Mouse (Mus musculus) limb, embryonic 10.5 days (tissue): ENCODE data around the gene Scn1b. TPM values are rescaled to one million over a fixed set of nuclear protein-coding genes. Genes with fewer than 3 reads are reported as not detected.

Experiments used
- DNase-seq: peaks from one replicate; pipeline ENCODE4 v3.0.0-alpha.2; 2017; ENCODE audit warnings: low spot score
- H3K27ac ChIP-seq: fragments of 300-500 bp; sonication (generic); 2 replicates; pipeline ENCODE4 v1.5.1; 2016; ENCODE audit warnings: mild to moderate bottlenecking
- H3K27me3 ChIP-seq: fragments of 300-500 bp; sonication (generic); 2 replicates; pipeline ENCODE4 v1.6.1; 2016; ENCODE audit warnings: low read depth, mild to moderate bottlenecking; ENCODE audit not compliant: poor library complexity, severe bottlenecking
- H3K36me3 ChIP-seq: fragments of 300-500 bp; sonication (generic); 2 replicates; pipeline ENCODE4 v1.6.1; 2016; ENCODE audit warnings: mild to moderate bottlenecking, moderate library complexity
- H3K4me1 ChIP-seq: fragments of 300-500 bp; sonication (generic); 2 replicates; pipeline ENCODE4 v1.6.1; 2016
- H3K4me3 ChIP-seq: fragments of 300-500 bp; sonication (generic); 2 replicates; pipeline ENCODE4 v1.5.1; 2016; ENCODE audit warnings: mild to moderate bottlenecking, moderate library complexity
- H3K9me3 ChIP-seq: fragments of 300-500 bp; sonication (generic); replicated peaks from 2 replicates; pipeline ENCODE4 v1.6.1; 2016; ENCODE audit warnings: mild to moderate bottlenecking
- WGBS: fragments of 180-500 bp; shearing (Covaris S2); methylation state at CpG from one replicate; pipeline ENCODE4 v1.1.7; 2016; 5-methylcytosine and 5-hydroxymethylcytosine counted together
- polyA plus RNA-seq: library from polyadenylated mRNA; unstranded; fragments of >200 nt; fragmentation: Nextera tagmentation; extraction: Ambion mirVana; gene quantifications from 2 replicates; pipeline ENCODE4 v1.2.1, GENCODE M21; 2016

Scn1b gene
- polyA plus RNA-seq, 1 experiment from 2014 or later, result 0.81 TPM

- Histone ChIP-seq H3K9me3 (no peaks in the 10 kb centered on the region), H3K27me3 (no peaks in the 10 kb centered on the region), H3K36me3 (peaks cover 78% of the 10 kb centered on the region), H3K4me3 (no peak overlapping the region), H3K27ac (no peak overlapping the region), H3K4me1 (peaks cover 29% of the 10 kb centered on the region)
- WGBS, result 96% methylated on average over 16 of the region's 16 CpGs
- DNase-seq, result no peak
Measured at GRCm38 (mm10) chr7:31144886-31145285, 18.1 kb upstream of the Scn1b start.

DNA sequence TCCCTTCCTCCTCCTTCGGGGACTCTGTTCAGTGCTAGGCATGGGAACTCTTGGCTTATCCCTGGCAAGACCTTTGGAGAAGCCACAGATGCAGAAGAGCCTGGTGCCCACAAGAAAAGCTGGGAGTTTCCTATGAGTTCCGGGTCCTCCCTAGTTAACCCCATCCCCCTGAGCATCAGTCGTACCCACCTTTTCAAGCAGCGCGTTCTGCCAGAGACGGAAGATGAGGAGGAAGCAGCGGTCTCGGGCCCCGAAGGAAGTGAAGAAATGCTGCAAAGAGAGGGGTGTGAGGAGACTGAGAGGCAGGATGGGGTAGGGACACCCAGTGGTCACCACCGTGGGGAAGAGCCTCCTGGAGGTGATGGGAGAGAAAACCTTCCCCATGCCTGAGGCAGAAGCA lies 14.1 kb upstream of the Scn1b start:
- no peak for DNase-seq
- H3K27ac ChIP-seq, result no peak overlapping the region
- no peaks in the 10 kb centered on the region for H3K4me1 ChIP-seq
- H3K36me3 ChIP-seq, result peaks cover 98% of the 10 kb centered on the region
- WGBS, result 94% methylated on average over 10 of the region's 10 CpGs
- no peak overlapping the region for H3K4me3 ChIP-seq
- no peaks in the 10 kb centered on the region for H3K9me3 ChIP-seq
- no peaks in the 10 kb centered on the region for H3K27me3 ChIP-seq

GRCm38 (mm10) chr7:31140302-31140701 lies 13.5 kb upstream of the Scn1b start:
- WGBS, result 90% methylated on average over 4 of the region's 4 CpGs
- Histone ChIP-seq H3K27ac (no peak overlapping the region), H3K4me1 (no peaks in the 10 kb centered on the region), H3K4me3 (no peak overlapping the region), H3K27me3 (no peaks in the 10 kb centered on the region), H3K36me3 (peaks cover 98% of the 10 kb centered on the region), H3K9me3 (no peaks in the 10 kb centered on the region)
- no peak for DNase-seq

- Histone ChIP-seq H3K36me3 (peaks cover 98% of the 10 kb centered on the region), H3K27ac (no peak overlapping the region), H3K9me3 (no peaks in the 10 kb centered on the region), H3K4me3 (no peak overlapping the region), H3K27me3 (no peaks in the 10 kb centered on the region), H3K4me1 (no peaks in the 10 kb centered on the region)
- peak; percentile 57 for DNase-seq
- 68% methylated on average over 5 of the region's 5 CpGs for WGBS
Measured at GRCm38 (mm10) chr7:31139765-31140164, 13.0 kb upstream of the Scn1b start.

- Histone ChIP-seq H3K36me3 (peaks cover 100% of the 10 kb centered on the region), H3K27me3 (no peaks in the 10 kb centered on the region), H3K4me3 (no peak overlapping the region), H3K4me1 (no peaks in the 10 kb centered on the region), H3K27ac (no peak overlapping the region), H3K9me3 (no peaks in the 10 kb centered on the region)
- 96% methylated on average over 10 of the region's 10 CpGs for WGBS
- no peak for DNase-seq
Measured at GRCm38 (mm10) chr7:31135717-31136116, 8.9 kb upstream of the Scn1b start.

DNA sequence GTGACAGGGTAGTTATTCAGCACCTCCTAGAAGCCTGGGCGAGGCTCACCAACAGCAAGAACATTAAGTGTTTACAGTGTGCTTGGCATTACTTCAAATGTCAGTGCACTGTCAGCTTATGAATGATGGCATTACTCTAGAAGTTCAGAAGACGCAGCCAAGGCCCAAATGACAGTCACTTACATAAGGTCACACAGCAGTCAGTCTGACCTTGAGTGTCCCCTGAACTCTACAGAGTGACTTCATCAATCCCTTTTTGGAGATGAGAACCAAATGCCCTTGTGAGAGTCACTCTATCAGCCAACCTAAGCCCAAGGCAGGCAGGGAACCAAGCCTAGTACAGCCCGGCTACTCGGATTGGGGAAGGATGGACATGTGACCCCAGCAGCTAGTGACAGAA lies 5.1 kb upstream of the Scn1b start:
- Histone ChIP-seq H3K4me1 (peaks cover 14% of the 10 kb centered on the region), H3K27me3 (peaks cover 28% of the 10 kb centered on the region), H3K36me3 (peaks cover 89% of the 10 kb centered on the region), H3K4me3 (no peak overlapping the region), H3K27ac (no peak overlapping the region), H3K9me3 (no peaks in the 10 kb centered on the region)
- 95% methylated on average over 4 of the region's 4 CpGs for WGBS
- DNase-seq, result no peak

- peak; percentile 54 for DNase-seq
- 43% methylated on average over 4 of the region's 4 CpGs for WGBS
- Histone ChIP-seq H3K9me3 (no peaks in the 10 kb centered on the region), H3K4me3 (no peak overlapping the region), H3K27ac (no peak overlapping the region), H3K4me1 (peaks cover 23% of the 10 kb centered on the region), H3K27me3 (peaks cover 38% of the 10 kb centered on the region), H3K36me3 (peaks cover 79% of the 10 kb centered on the region)
Measured at GRCm38 (mm10) chr7:31130841-31131240, 4.0 kb upstream of the Scn1b start.

DNA sequence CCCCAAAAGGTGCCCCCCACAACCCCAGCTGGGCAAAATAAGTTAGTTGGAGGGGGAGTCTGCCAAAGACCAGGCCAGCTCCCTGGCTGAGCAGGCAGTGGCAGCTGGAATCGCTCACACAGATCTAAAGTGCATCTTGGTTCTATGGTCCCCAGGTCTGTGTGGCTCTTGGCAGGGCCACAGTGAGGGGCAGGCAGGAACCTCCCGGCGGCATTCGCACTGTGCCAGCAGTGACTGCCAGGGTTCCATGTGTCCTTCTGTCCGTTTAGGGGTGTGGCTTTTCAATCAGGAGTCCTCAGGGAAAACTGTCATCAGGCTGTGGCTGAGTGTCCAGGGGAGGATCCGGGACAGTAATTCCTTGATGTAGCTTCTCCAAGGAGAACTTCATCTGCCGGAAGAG lies 3.4 kb upstream of the Scn1b start:
- DNase-seq, result no peak
- Histone ChIP-seq H3K36me3 (peaks cover 72% of the 10 kb centered on the region), H3K4me1 (peaks cover 23% of the 10 kb centered on the region), H3K9me3 (no peaks in the 10 kb centered on the region), H3K4me3 (no peak overlapping the region), H3K27me3 (peaks cover 45% of the 10 kb centered on the region), H3K27ac (no peak overlapping the region)
- 94% methylated on average over 7 of the region's 7 CpGs for WGBS

DNA sequence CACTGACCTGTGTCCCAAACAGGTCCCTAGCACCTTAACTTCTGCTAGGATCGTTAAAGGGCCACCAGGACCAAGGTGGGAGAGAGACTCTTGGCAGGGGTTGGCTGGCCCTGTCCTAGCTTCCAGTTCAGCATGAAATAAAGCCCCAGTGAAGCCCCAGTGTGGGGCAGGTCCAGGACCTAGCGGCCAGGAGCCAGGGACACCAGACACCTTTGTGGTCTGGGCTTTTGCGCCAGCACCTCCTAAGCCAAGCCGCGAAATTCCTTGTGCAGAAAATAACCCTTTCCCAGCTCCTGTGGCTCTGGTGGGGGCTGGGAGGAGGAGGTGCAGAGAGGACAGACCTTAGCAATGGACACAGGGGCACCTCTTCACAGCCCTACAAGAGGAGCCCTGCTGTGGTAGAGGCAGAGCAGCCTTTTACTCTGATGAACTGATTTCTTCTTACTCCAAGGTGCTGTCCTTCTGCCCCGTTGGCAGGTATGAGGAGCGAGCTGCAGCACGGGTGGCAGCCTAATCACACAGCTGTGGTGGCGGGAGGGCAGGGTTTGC lies 1.4 kb upstream of the Scn1b start:
- Histone ChIP-seq H3K27ac (no peak overlapping the region), H3K4me3 (no peak overlapping the region), H3K4me1 (peaks cover 23% of the 10 kb centered on the region), H3K36me3 (peaks cover 53% of the 10 kb centered on the region), H3K27me3 (peaks cover 59% of the 10 kb centered on the region), H3K9me3 (no peaks in the 10 kb centered on the region)
- 58% methylated on average over 9 of the region's 9 CpGs for WGBS
- no peak for DNase-seq

DNA sequence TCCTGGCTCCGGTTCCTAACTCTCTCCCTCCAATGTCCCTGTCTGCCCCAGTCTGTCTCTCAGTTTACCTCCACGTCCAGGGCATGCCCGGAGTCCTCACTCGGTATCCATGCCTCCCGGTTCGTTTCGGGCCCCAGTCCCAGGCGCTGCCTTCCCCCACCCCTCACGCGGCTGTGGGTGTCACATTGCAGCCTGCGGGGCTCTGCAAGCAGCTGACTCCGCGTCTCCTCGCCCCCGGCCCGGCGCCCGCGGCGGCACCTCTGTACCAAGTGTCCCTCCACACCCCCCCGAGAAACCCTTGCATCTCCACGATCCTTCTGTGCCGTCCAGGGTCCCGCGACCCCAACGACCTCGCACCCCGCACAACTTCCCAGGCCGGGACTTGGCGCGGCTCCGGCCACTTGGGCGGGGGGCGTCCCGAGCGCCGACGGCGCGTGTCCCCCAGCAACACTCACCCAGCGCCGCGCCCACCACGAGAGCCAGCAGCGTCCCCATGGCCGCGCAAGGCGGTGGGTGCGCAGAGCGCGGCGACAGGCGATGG lies 522 bp downstream of the Scn1b start:
- Histone ChIP-seq H3K4me1 (peaks cover 23% of the 10 kb centered on the region), H3K9me3 (no peaks in the 10 kb centered on the region), H3K36me3 (peaks cover 33% of the 10 kb centered on the region), H3K27ac (peak overlapping the region; percentile 72), H3K4me3 (peak overlapping the region; percentile 68), H3K27me3 (peaks cover 61% of the 10 kb centered on the region)
- peak; percentile 55 for DNase-seq
- 1% methylated on average over 53 of the region's 53 CpGs for WGBS

- peaks cover 21% of the 10 kb centered on the region for H3K36me3 ChIP-seq
- H3K4me1 ChIP-seq, result peaks cover 23% of the 10 kb centered on the region
- DNase-seq, result no peak
- no peak overlapping the region for H3K4me3 ChIP-seq
- H3K9me3 ChIP-seq, result no peaks in the 10 kb centered on the region
- H3K27ac ChIP-seq, result no peak overlapping the region
- 83% methylated on average over 13 of the region's 13 CpGs for WGBS
- H3K27me3 ChIP-seq, result peaks cover 61% of the 10 kb centered on the region
Measured at GRCm38 (mm10) chr7:31125116-31125515, 1.7 kb downstream of the Scn1b start.

DNA sequence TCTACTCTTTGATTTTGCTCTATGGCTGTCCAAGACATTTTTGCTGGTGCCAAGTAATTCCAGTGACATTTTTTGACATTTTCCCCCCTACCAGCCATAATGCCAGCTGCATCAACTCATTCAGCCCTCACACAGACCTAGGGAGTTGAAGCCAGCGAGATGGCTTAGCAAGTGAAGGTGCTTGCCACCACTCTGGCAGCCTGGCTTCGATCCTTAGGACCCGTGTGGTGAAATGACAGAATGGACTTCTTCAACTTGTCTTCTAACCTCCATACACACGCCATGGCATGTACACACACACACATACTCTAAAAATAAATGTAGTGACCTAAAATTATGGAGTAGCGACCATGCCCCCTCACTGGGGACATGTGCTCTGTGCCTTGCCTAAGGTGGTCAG lies 2.4 kb downstream of the Scn1b start:
- WGBS, result 91% methylated on average over 5 of the region's 5 CpGs
- DNase-seq, result no peak
- Histone ChIP-seq H3K27ac (no peak overlapping the region), H3K36me3 (peaks cover 14% of the 10 kb centered on the region), H3K4me1 (peaks cover 23% of the 10 kb centered on the region), H3K9me3 (no peaks in the 10 kb centered on the region), H3K27me3 (peaks cover 58% of the 10 kb centered on the region), H3K4me3 (no peak overlapping the region)

GRCm38 (mm10) chr7:31123697-31124096 lies 3.1 kb downstream of the Scn1b start:
- peaks cover 23% of the 10 kb centered on the region for H3K4me1 ChIP-seq
- peaks cover 7% of the 10 kb centered on the region for H3K36me3 ChIP-seq
- H3K27ac ChIP-seq, result no peak overlapping the region
- H3K9me3 ChIP-seq, result no peaks in the 10 kb centered on the region
- no peak overlapping the region for H3K4me3 ChIP-seq
- peaks cover 51% of the 10 kb centered on the region for H3K27me3 ChIP-seq
- DNase-seq, result no peak
- 86% methylated on average over 3 of the region's 3 CpGs for WGBS
